Mouse (Mus musculus) spleen, adult 2 months (tissue): Measurements from ENCODE around the gene 4930505A04Rik. TPM values are rescaled to one million over a fixed set of nuclear protein-coding genes. Genes with fewer than 3 reads are reported as not detected.
"Not testable (repeated sequence)": the region's sequence is repeated elsewhere in the genome, so short reads cannot be mapped to it uniquely, and the experiment has no call there.

ENCODE experiments used
- DNase-seq, 2 experiments: peaks; one replicate each; pipeline versions ENCODE4 v3.0.0 to v3.0.0-alpha.2; 2012 to 2021; ENCODE audit warnings: low spot score in 2 of 2, low read depth in 1 of 2
- H3K27ac ChIP-seq: fragments of 200-500 bp; 2 replicates; pipeline ENCODE4 v1.5.1; 2012; ENCODE audit warnings: low read length, inconsistent platforms; ENCODE audit not compliant: insufficient read depth
- H3K27me3 ChIP-seq: fragments of 200-500 bp; 2 replicates; pipeline ENCODE4 v1.6.1; 2012; ENCODE audit warnings: mild to moderate bottlenecking, moderate library complexity, low read length, inconsistent platforms; ENCODE audit not compliant: control insufficient read depth, insufficient read depth
- H3K36me3 ChIP-seq: fragments of 200-500 bp; 2 replicates; pipeline ENCODE4 v1.6.1; 2012; ENCODE audit warnings: mild to moderate bottlenecking, low read length, inconsistent platforms; ENCODE audit not compliant: control insufficient read depth, insufficient read depth
- H3K4me1 ChIP-seq: fragments of 200-500 bp; 2 replicates; pipeline ENCODE4 v1.6.1; 2011; ENCODE audit warnings: inconsistent platforms; ENCODE audit not compliant: control insufficient read depth, insufficient read depth, insufficient read length
- H3K4me3 ChIP-seq: fragments of 200-500 bp; 2 replicates; pipeline ENCODE4 v1.5.1; 2011; ENCODE audit warnings: mild to moderate bottlenecking, inconsistent platforms; ENCODE audit not compliant: insufficient read depth, insufficient read length; ENCODE audit errors: extremely low read depth
- CTCF ChIP-seq: fragments of 200-500 bp; IDR thresholded peaks from 2 replicates; pipeline ENCODE4 v1.5.1; 2011; ENCODE audit warnings: mild to moderate bottlenecking, inconsistent platforms; ENCODE audit not compliant: insufficient read depth, insufficient read length, insufficient replicate concordance; ENCODE audit errors: extremely low read depth
- POLR2A ChIP-seq: fragments of 200-500 bp; IDR thresholded peaks from 2 replicates; pipeline ENCODE4 v1.6.1; 2011; ENCODE audit warnings: low read depth, low read length, inconsistent platforms
- WGBS: fragments of 180-500 bp; shearing (Covaris S2); methylation state at CpG from one replicate; pipeline ENCODE4 v1.1.7; 2018; 5-methylcytosine and 5-hydroxymethylcytosine counted together
- polyA plus RNA-seq: library from polyadenylated mRNA; depleted of rRNA; stranded (reverse); fragments of >200 nt; gene quantifications from 2 replicates; pipeline ENCODE4 v1.2.3, GENCODE M21; 2012

4930505A04Rik gene
- polyA plus RNA-seq, 1 experiment: not detected

GRCm38 (mm10) chr11:30483286-30483685, 11.7 kb upstream of the 4930505A04Rik start:
- Histone ChIP-seq H3K4me1 (no peaks in the 10 kb centered on the region), H3K4me3 (no peak overlapping the region), H3K27me3 (no peaks in the 10 kb centered on the region), H3K27ac (no peak overlapping the region), H3K36me3 (no peaks in the 10 kb centered on the region)
- DNase-seq: no peak
- WGBS: 87% methylated on average over 4 of the region's 4 CpGs
- no peak for TF ChIP-seq POLR2A
- TF ChIP-seq CTCF: no peak

DNA sequence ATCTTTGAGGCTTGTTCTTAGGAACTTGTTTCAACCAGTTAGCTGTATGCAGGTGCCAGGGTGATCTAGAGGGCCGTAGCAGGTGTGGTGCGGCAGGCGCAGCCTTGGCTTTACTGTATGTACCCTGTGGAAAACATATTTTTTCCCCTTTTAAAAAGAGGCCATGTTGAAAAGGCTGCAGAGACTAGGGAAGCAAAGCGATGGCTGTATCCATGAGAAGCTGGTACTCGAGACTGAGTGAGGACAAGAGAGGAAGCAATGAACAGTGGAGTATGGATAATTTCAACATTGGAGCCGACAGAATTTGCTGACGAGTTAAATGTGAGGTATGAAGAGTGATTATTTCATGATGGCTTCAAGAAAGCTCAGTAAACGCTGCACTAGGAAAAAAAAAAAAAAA, 440 bp downstream of the 4930505A04Rik start:
- no peak for DNase-seq
- WGBS: 75% methylated on average over 8 of the region's 8 CpGs
- Histone ChIP-seq H3K27me3 (no peaks in the 10 kb centered on the region), H3K27ac (no peak overlapping the region), H3K36me3 (no peaks in the 10 kb centered on the region), H3K4me3 (no peak overlapping the region), H3K4me1 (no peaks in the 10 kb centered on the region)
- no peak for TF ChIP-seq POLR2A
- TF ChIP-seq CTCF: no peak

- 85% methylated on average over 4 of the region's 4 CpGs for WGBS
- TF ChIP-seq POLR2A (no peak), CTCF (no peak)
- DNase-seq: no peak
These were observed 17.3 kb downstream of the 4930505A04Rik start for GRCm38 (mm10) chr11:30454331-30454730.

GRCm38 (mm10) chr11:30448126-30448525, 23.5 kb downstream of the 4930505A04Rik start:
- 94% methylated on average over 2 of the region's 2 CpGs for WGBS
- H3K36me3 ChIP-seq: no peaks in the 10 kb centered on the region
- no peaks in the 10 kb centered on the region for H3K4me1 ChIP-seq
- H3K4me3 ChIP-seq: no peak overlapping the region
- DNase-seq: no peak
- no peak overlapping the region for H3K27ac ChIP-seq
- no peaks in the 10 kb centered on the region for H3K27me3 ChIP-seq
- TF ChIP-seq POLR2A: no peak
- no peak for TF ChIP-seq CTCF

More at GRCm38 (mm10) chr11:30454331-30454730, 17.3 kb downstream of the 4930505A04Rik start:
- H3K4me3 ChIP-seq: no peak overlapping the region
- H3K36me3 ChIP-seq: no peaks in the 10 kb centered on the region
- no peaks in the 10 kb centered on the region for H3K27me3 ChIP-seq
- no peaks in the 10 kb centered on the region for H3K4me1 ChIP-seq
- no peak overlapping the region for H3K27ac ChIP-seq

- WGBS: 90% methylated on average over 1 of the region's 1 CpGs
- Histone ChIP-seq H3K36me3 (no peaks in the 10 kb centered on the region), H3K27ac (no peak overlapping the region), H3K4me3 (no peak overlapping the region), H3K4me1 (no peaks in the 10 kb centered on the region), H3K27me3 (no peaks in the 10 kb centered on the region)
- DNase-seq: no peak
- no peak for TF ChIP-seq CTCF
- TF ChIP-seq POLR2A: no peak
These were observed 24.1 kb downstream of the 4930505A04Rik start for GRCm38 (mm10) chr11:30447561-30447960.

DNA sequence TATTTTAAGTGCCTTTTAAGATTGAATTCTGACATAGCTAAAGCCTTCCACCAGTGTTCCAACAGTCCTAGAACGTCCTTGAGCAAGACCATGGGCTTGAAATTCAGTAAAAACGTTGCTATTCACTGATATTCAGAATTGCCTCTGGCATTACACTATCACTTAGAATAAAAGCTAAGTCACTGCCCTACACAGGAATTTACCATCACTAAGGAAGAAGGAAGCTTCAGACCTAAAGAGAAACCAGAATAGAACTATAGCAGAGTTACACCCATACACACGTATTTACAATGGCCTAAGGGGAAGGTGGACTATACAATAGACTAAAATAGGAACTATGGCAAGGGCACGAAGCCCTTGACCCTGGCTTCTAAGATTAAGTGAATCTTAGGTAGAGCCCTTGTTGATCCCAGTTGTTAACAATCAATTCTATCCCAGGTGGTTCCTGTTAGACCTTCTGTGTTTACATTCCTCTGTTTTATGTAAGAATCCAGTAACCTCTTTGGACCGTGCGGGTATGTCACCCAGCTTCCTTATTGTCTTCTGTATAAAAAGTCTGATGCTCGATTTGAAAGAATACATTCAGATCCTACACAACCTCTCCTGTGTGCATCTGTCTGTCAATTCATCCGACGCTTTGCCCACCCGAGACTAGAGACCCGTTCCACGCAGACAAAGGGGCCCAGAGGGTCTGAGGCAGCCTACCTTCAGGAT, 27.3 kb downstream of the 4930505A04Rik start:
- WGBS: 86% methylated on average over 12 of the region's 12 CpGs
- not testable (repeated sequence) for DNase-seq, H3K36me3 ChIP-seq, H3K27me3 ChIP-seq, H3K4me1 ChIP-seq, H3K4me3 ChIP-seq, H3K27ac ChIP-seq

DNA sequence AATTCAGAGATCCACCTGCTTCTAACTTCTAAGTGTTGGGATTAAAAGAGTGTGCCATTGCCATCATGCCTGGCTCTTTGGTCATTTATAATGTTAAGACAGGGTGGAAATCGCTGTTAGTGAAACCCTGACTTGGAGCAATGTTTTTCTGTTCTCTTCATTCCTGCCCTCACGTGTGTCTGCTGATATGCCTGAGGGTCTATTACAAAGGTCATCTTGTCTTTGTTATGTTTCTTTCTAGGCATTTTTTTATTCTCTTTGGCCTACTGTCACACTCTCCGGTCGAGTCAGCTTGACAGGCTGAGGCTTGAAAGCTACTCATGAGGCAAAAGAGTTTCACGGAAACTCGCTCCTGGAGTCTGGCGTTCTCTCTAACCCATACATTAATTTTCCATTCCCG, 27.9 kb downstream of the 4930505A04Rik start:
- DNase-seq: no peak
- no peak overlapping the region for H3K27ac ChIP-seq
- WGBS: 89% methylated on average over 8 of the region's 8 CpGs
- no peaks in the 10 kb centered on the region for H3K27me3 ChIP-seq
- H3K4me3 ChIP-seq: no peak overlapping the region
- no peaks in the 10 kb centered on the region for H3K36me3 ChIP-seq
- no peak for TF ChIP-seq POLR2A
- no peak for TF ChIP-seq CTCF
- H3K4me1 ChIP-seq: no peaks in the 10 kb centered on the region
